Mouse (Mus musculus) forebrain, embryonic 15.5 days (tissue): Measurements from ENCODE around the gene 1700018B08Rik. TPM values are rescaled to one million over a fixed set of nuclear protein-coding genes. Genes with fewer than 3 reads are reported as not detected.

ENCODE experiments used
- ATAC-seq: fragments of 200-750 bp; cut with Nextera tagmentation; replicated peaks from 2 replicates; pipeline ENCODE4 v1.8.0; 2017; ENCODE audit warnings: mild to moderate bottlenecking, moderate TSS enrichment, moderate library complexity
- H3K27ac ChIP-seq: fragments of 300-500 bp; sonication (generic); replicated peaks from 2 replicates; pipeline ENCODE4 v1.5.1; 2015; ENCODE audit warnings: mild to moderate bottlenecking, inconsistent platforms
- H3K27me3 ChIP-seq: fragments of 300-500 bp; sonication (generic); 2 replicates; pipeline ENCODE4 v1.6.1; 2015; ENCODE audit warnings: inconsistent platforms
- H3K36me3 ChIP-seq: fragments of 300-500 bp; sonication (generic); 2 replicates; pipeline ENCODE4 v1.6.1; 2015; ENCODE audit warnings: mild to moderate bottlenecking, inconsistent platforms
- H3K4me1 ChIP-seq: fragments of 300-500 bp; sonication (generic); 2 replicates; pipeline ENCODE4 v1.6.1; 2015; ENCODE audit warnings: inconsistent platforms
- H3K4me2 ChIP-seq: fragments of 300-500 bp; sonication (generic); replicated peaks from 2 replicates; pipeline ENCODE4 v1.6.1; 2015; ENCODE audit warnings: mild to moderate bottlenecking, inconsistent platforms
- H3K4me3 ChIP-seq: fragments of 300-500 bp; sonication (generic); 2 replicates; pipeline ENCODE4 v1.5.1; 2015; ENCODE audit warnings: mild to moderate bottlenecking, inconsistent platforms
- H3K9ac ChIP-seq: fragments of 300-500 bp; sonication (generic); replicated peaks from 2 replicates; pipeline ENCODE4 v1.6.1; 2015; ENCODE audit warnings: mild to moderate bottlenecking, inconsistent platforms
- H3K9me3 ChIP-seq: fragments of 300-500 bp; sonication (generic); 2 replicates; pipeline ENCODE4 v1.6.1; 2016; ENCODE audit warnings: inconsistent platforms
- WGBS: fragments of 180-500 bp; shearing (Covaris S2); methylation state at CpG from one replicate; pipeline ENCODE4 v1.1.7; 2015; ENCODE audit warnings: mixed read lengths; 5-methylcytosine and 5-hydroxymethylcytosine counted together
- polyA plus RNA-seq: library from polyadenylated mRNA; unstranded; fragments of >200 nt; fragmentation: Nextera tagmentation; extraction: Ambion mirVana; gene quantifications from 2 replicates; pipeline ENCODE4 v1.2.1, GENCODE M21; 2015

The 1700018B08Rik gene
- polyA plus RNA-seq, 1 experiment from 2014 or later = not detected

- Histone ChIP-seq H3K36me3 (no peaks in the 10 kb centered on the region), H3K27ac (no peak overlapping the region), H3K27me3 (no peaks in the 10 kb centered on the region), H3K4me1 (no peaks in the 10 kb centered on the region), H3K4me3 (no peak overlapping the region), H3K9me3 (no peaks in the 10 kb centered on the region), H3K9ac (no peak overlapping the region), H3K4me2 (no peak overlapping the region)
- WGBS = 51% methylated on average over 5 of the region's 5 CpGs
- ATAC-seq = no peak
Observed at GRCm38 (mm10) chr8:121532381-121532780, 11.7 kb downstream of the 1700018B08Rik start.

GRCm38 (mm10) chr8:121530639-121531038, 13.5 kb downstream of the 1700018B08Rik start:
- Histone ChIP-seq H3K27ac (no peak overlapping the region), H3K27me3 (no peaks in the 10 kb centered on the region), H3K9ac (no peak overlapping the region), H3K4me1 (no peaks in the 10 kb centered on the region), H3K36me3 (no peaks in the 10 kb centered on the region), H3K4me2 (no peak overlapping the region), H3K9me3 (no peaks in the 10 kb centered on the region), H3K4me3 (no peak overlapping the region)
- WGBS = 85% methylated on average over 10 of the region's 10 CpGs
- ATAC-seq = no peak

GRCm38 (mm10) chr8:121528790-121529189, 15.3 kb downstream of the 1700018B08Rik start:
- Histone ChIP-seq H3K4me3 (no peak overlapping the region), H3K9ac (no peak overlapping the region), H3K27ac (no peak overlapping the region), H3K36me3 (no peaks in the 10 kb centered on the region), H3K27me3 (no peaks in the 10 kb centered on the region), H3K9me3 (no peaks in the 10 kb centered on the region), H3K4me2 (no peak overlapping the region), H3K4me1 (no peaks in the 10 kb centered on the region)
- ATAC-seq = no peak
- WGBS = 85% methylated on average over 15 of the region's 15 CpGs

- Histone ChIP-seq H3K36me3 (no peaks in the 10 kb centered on the region), H3K4me2 (no peak overlapping the region), H3K4me3 (no peak overlapping the region), H3K27ac (no peak overlapping the region), H3K9me3 (no peaks in the 10 kb centered on the region), H3K27me3 (no peaks in the 10 kb centered on the region), H3K4me1 (no peaks in the 10 kb centered on the region), H3K9ac (no peak overlapping the region)
- WGBS = 88% methylated on average over 9 of the region's 9 CpGs
- ATAC-seq = no peak
Observed at GRCm38 (mm10) chr8:121527751-121528150, 16.4 kb downstream of the 1700018B08Rik start.

GRCm38 (mm10) chr8:121526811-121527550, 17.1 kb downstream of the 1700018B08Rik start:
- WGBS = 77% methylated on average over 6 of the region's 6 CpGs
- H3K9ac ChIP-seq = no peak overlapping the region
- no peak for ATAC-seq
- no peaks in the 10 kb centered on the region for H3K4me1 ChIP-seq
- no peaks in the 10 kb centered on the region for H3K27me3 ChIP-seq
- H3K4me2 ChIP-seq = no peak overlapping the region
- no peak overlapping the region for H3K4me3 ChIP-seq
- H3K36me3 ChIP-seq = no peaks in the 10 kb centered on the region
- H3K27ac ChIP-seq = no peak overlapping the region
- H3K9me3 ChIP-seq = no peaks in the 10 kb centered on the region

GRCm38 (mm10) chr8:121525111-121525818, 18.9 kb downstream of the 1700018B08Rik start:
- H3K27ac ChIP-seq = no peak overlapping the region
- H3K9me3 ChIP-seq = no peaks in the 10 kb centered on the region
- H3K9ac ChIP-seq = no peak overlapping the region
- no peak overlapping the region for H3K4me3 ChIP-seq
- no peaks in the 10 kb centered on the region for H3K36me3 ChIP-seq
- ATAC-seq = no peak
- no peaks in the 10 kb centered on the region for H3K4me1 ChIP-seq
- no peak overlapping the region for H3K4me2 ChIP-seq
- WGBS = 86% methylated on average over 18 of the region's 18 CpGs
- no peaks in the 10 kb centered on the region for H3K27me3 ChIP-seq

GRCm38 (mm10) chr8:121513429-121513828, 30.7 kb downstream of the 1700018B08Rik start:
- 9% methylated on average over 12 of the region's 12 CpGs for WGBS
- peak; percentile 72 for ATAC-seq
- Histone ChIP-seq H3K27ac (no peak overlapping the region), H3K4me3 (no peak overlapping the region), H3K9ac (no peak overlapping the region), H3K9me3 (no peaks in the 10 kb centered on the region), H3K4me1 (no peaks in the 10 kb centered on the region), H3K27me3 (peaks cover 11% of the 10 kb centered on the region; the same call in 1 of the 2 replicates), H3K4me2 (no peak overlapping the region), H3K36me3 (no peaks in the 10 kb centered on the region)

- Histone ChIP-seq H3K27me3 (peaks cover 11% of the 10 kb centered on the region; the same call in 1 of the 2 replicates), H3K36me3 (no peaks in the 10 kb centered on the region), H3K27ac (no peak overlapping the region), H3K4me1 (no peaks in the 10 kb centered on the region), H3K9ac (no peak overlapping the region), H3K4me3 (no peak overlapping the region), H3K9me3 (no peaks in the 10 kb centered on the region), H3K4me2 (no peak overlapping the region)
- WGBS = 48% methylated on average over 9 of the region's 9 CpGs
- ATAC-seq = no peak
Observed at GRCm38 (mm10) chr8:121511751-121512150, 32.4 kb downstream of the 1700018B08Rik start.

GRCm38 (mm10) chr8:121497621-121498020, 46.5 kb downstream of the 1700018B08Rik start:
- no peak for ATAC-seq
- H3K4me1 ChIP-seq = no peaks in the 10 kb centered on the region
- no peaks in the 10 kb centered on the region for H3K36me3 ChIP-seq
- no peaks in the 10 kb centered on the region for H3K9me3 ChIP-seq
- 83% methylated on average over 6 of the region's 6 CpGs for WGBS
- no peak overlapping the region for H3K27ac ChIP-seq
- H3K4me2 ChIP-seq = no peak overlapping the region
- no peak overlapping the region for H3K4me3 ChIP-seq
- no peaks in the 10 kb centered on the region for H3K27me3 ChIP-seq
- no peak overlapping the region for H3K9ac ChIP-seq

GRCm38 (mm10) chr8:121491633-121492032, 52.5 kb downstream of the 1700018B08Rik start:
- no peaks in the 10 kb centered on the region for H3K36me3 ChIP-seq

GRCm38 (mm10) chr8:121484072-121484782, 59.9 kb downstream of the 1700018B08Rik start:
- 71% methylated on average over 23 of the region's 23 CpGs for WGBS
- H3K27me3 ChIP-seq = no peaks in the 10 kb centered on the region
- no peak for ATAC-seq

More at GRCm38 (mm10) chr8:121491633-121492032, 52.5 kb downstream of the 1700018B08Rik start:
- 56% methylated on average over 9 of the region's 9 CpGs for WGBS
- Histone ChIP-seq H3K9me3 (no peaks in the 10 kb centered on the region), H3K27me3 (no peaks in the 10 kb centered on the region), H3K4me1 (no peaks in the 10 kb centered on the region), H3K4me3 (no peak overlapping the region), H3K27ac (no peak overlapping the region), H3K4me2 (no peak overlapping the region), H3K9ac (no peak overlapping the region)
- no peak for ATAC-seq

More at GRCm38 (mm10) chr8:121484072-121484782, 59.9 kb downstream of the 1700018B08Rik start:
- Histone ChIP-seq H3K4me3 (no peak overlapping the region), H3K36me3 (no peaks in the 10 kb centered on the region), H3K9ac (no peak overlapping the region), H3K4me2 (no peak overlapping the region), H3K4me1 (peaks cover 7% of the 10 kb centered on the region; the same call in 1 of the 2 replicates), H3K9me3 (no peaks in the 10 kb centered on the region), H3K27ac (no peak overlapping the region)
